In the genomic region with DNA sequence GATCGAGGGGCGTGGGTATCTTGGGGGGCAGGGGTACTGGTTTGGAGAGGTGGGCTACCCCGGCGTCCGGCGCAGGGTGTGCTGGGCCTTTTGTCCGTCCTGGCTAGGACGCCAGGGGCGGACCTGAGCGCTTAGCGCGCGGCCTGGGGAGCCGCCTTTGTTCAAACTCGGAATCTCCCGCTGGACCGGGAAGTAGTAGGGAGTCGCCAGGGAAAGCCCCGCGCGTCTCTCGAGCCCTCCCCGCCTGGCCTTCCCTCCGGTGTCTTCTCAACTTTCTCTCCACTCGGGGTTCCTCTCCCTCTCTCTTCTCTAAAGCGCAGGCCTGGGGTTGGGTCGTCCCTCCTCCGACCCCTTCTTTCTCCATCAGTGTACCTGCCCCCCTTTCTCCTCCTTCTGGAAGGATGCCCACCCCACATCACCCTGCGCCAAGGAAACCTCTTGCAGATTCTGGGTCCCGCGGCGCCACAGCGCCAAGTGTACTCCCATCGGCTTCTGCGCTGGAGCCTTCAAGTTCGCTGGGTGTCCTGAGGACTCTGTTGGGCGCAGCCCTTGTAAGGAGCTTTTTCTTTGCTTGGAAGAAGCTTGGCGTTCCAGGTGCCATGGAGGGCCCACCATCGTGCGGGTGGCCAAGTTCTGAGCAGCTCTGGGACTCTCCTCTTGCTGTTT, we compare ENCODE assay signal across 8 mouse cellular contexts. TPM values are rescaled to one million over a fixed set of nuclear protein-coding genes. Genes with fewer than 3 reads are reported as not detected.
A peak's percentile ranks its signal among the peaks of the same experiment; 100 is the strongest.
DNase-seq lines count a peak whose midpoint lies in the region; ATAC-seq lines count a peak whose summit lies in the region.

No protein-coding gene starts in this region.

- peak; percentile 64 to 72 for DNase-seq in kidney, postnatal 25 days
- peak; percentile 69 to 71 for DNase-seq in lung, adult 18-20 months
- peak; percentile 60 for DNase-seq in ovary, postnatal 14 days (ENCODE audit: low spot score)

- no peaks in the 10 kb centered on the region for H3K4me1 ChIP-seq in erythroblast, embryonic 14.5 days (ENCODE audit: control insufficient read depth)
- peaks cover 31% of the 10 kb centered on the region for H3K4me1 ChIP-seq in forebrain, embryonic 12.5 days
- H3K4me1 ChIP-seq in heart, embryonic 15.5 days (replicated peaks): peaks cover 34% of the 10 kb centered on the region

- under 1% methylated on average over 40 of the region's 40 CpGs for WGBS in forebrain, embryonic 12.5 days
- WGBS in heart, embryonic 15.5 days: under 1% methylated on average over 40 of the region's 40 CpGs

- H3K9me3 ChIP-seq in erythroblast, embryonic 14.5 days (ENCODE audit: control insufficient read depth, low read length): no peaks in the 10 kb centered on the region
- no peaks in the 10 kb centered on the region for H3K9me3 ChIP-seq in forebrain, embryonic 12.5 days
- no peaks in the 10 kb centered on the region for H3K9me3 ChIP-seq in heart, embryonic 15.5 days (replicated peaks)

- H3K27me3 ChIP-seq in erythroblast, embryonic 14.5 days (ENCODE audit: control insufficient read depth): peaks cover 15% of the 10 kb centered on the region
- peaks cover 10% of the 10 kb centered on the region; the same call in 1 of the 2 replicates for H3K27me3 ChIP-seq in forebrain, embryonic 12.5 days
- H3K27me3 ChIP-seq in heart, embryonic 15.5 days: no peaks in the 10 kb centered on the region

- peak overlapping the region; percentile 38 for H3K4me3 ChIP-seq in erythroblast, embryonic 14.5 days (replicated peaks)
- peak overlapping the region; percentile 86 for H3K4me3 ChIP-seq in forebrain, embryonic 12.5 days (replicated peaks)
- H3K4me3 ChIP-seq in heart, embryonic 15.5 days: peak overlapping the region; percentile 86

- no peak for ATAC-seq in erythroblast, adult 5-6 weeks (replicated peaks; ENCODE audit: low FRiP score, poor library complexity, severe bottlenecking)
- ATAC-seq in forebrain, embryonic 12.5 days (ENCODE audit: low FRiP score): peak; percentile 84
- peak; percentile 79 for ATAC-seq in heart, embryonic 15.5 days (replicated peaks; ENCODE audit: insufficient number of reproducible peaks, insufficient read depth, low FRiP score, low read depth)
- no peak for ATAC-seq in megakaryocyte, adult 5-6 weeks (ENCODE audit: poor library complexity, severe bottlenecking)

- peak overlapping the region; percentile 87 for H3K4me2 ChIP-seq in forebrain, embryonic 12.5 days
- H3K4me2 ChIP-seq in heart, embryonic 15.5 days: peak overlapping the region; percentile 76

- H3K27ac ChIP-seq in forebrain, embryonic 12.5 days: peak overlapping the region; percentile 90
- H3K27ac ChIP-seq in heart, embryonic 15.5 days: peak overlapping the region; percentile 92

- H3K9ac ChIP-seq in forebrain, embryonic 12.5 days: peak overlapping the region; percentile 91
- H3K9ac ChIP-seq in heart, embryonic 15.5 days: peak overlapping the region; percentile 88

- no peaks in the 10 kb centered on the region for H3K36me3 ChIP-seq in erythroblast, embryonic 14.5 days (ENCODE audit: control insufficient read depth)
- peaks cover 12% of the 10 kb centered on the region; the same call in 1 of the 2 replicates for H3K36me3 ChIP-seq in forebrain, embryonic 12.5 days (replicated peaks)
- H3K36me3 ChIP-seq in heart, embryonic 15.5 days: no peaks in the 10 kb centered on the region

RNA-seq across cellular contexts. Expression of a gene that starts 1.1 kb away (rescaled TPM):
- polyA plus RNA-seq in erythroblast, embryonic 14.5 days (2012): not detected in 2 replicates
- total RNA-seq in erythroblast, adult 5-6 weeks (2015; ENCODE audit: low replicate concordance): not detected in 2 replicates
- not detected in 2 replicates for total RNA-seq in erythroblast, adult 5-6 weeks (2017; ENCODE audit: low replicate concordance)
- polyA plus RNA-seq in forebrain, embryonic 12.5 days (2016; fragmentation: Nextera tagmentation; extraction: Ambion mirVana): 67.6 and 72.1 TPM in 2 replicates
- 60.0 and 78.0 TPM in 2 replicates for polyA plus RNA-seq in heart, embryonic 15.5 days (2015; fragmentation: Nextera tagmentation; extraction: Ambion mirVana)
- not detected in 2 replicates for total RNA-seq in megakaryocyte, adult 5-6 weeks (2015)
- not detected in 2 replicates for total RNA-seq in megakaryocyte, adult 5-6 weeks (2017)

Comparison
In these comparisons a context has a peak if more than half of its experiments do, and no peak if none do; other contexts are left out.
1. ATAC-seq: peak in forebrain, embryonic 12.5 days (single experiment) and heart, embryonic 15.5 days (single experiment); none in erythroblast, adult 5-6 weeks (single experiment) and megakaryocyte, adult 5-6 weeks (single experiment).
2. RNA of a gene that starts 1.1 kb away (polyA plus RNA-seq): 67.6 to 72.1 TPM in forebrain, embryonic 12.5 days and 60.0 to 78.0 TPM in heart, embryonic 15.5 days; not detected in erythroblast, embryonic 14.5 days; every median in the first group is over 10 times any median in the second.
3. Peak in every context shown above with its lines, with median percentiles within 50 percentile points of each other: H3K4me3 ChIP-seq and DNase-seq.